Mouse (Mus musculus): ENCODE results near the gene Lrrn3.

DNA sequence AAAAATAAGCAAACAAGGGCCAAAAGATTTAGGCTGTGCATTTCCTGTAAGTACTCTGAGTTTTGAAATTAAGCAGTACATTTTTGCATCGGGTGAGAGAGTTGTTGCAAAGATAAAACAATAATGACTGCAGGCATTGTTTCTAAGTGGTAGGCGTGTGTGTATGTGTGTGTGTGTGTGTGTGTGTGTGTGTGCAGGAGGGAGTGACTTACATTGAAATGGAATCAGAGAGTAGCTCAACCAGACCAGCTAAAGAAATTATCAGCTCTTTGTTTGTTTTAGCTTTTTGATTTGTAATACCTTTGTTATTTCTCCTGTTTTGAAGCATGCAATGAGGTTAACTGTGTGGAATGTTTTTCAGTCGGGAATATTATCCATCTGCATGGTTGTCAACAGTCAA is 84.3 kb downstream of the Lrrn3 start:
- TF ChIP-seq HCFC1 (IDR thresholded peaks at IDR 0.05; ENCODE audit: borderline replicate concordance, insufficient read depth, low read length) (no peak), ZC3H11A (IDR thresholded peaks at IDR 0.05; ENCODE audit: borderline replicate concordance, low read depth, low read length) (no peak), CHD2 (IDR thresholded peaks at IDR 0.05; ENCODE audit: low read depth, low read length) (no peak), ZNF384 (IDR thresholded peaks at IDR 0.05; ENCODE audit: low read depth, low read length) (no peak), MAFK (IDR thresholded peaks at IDR 0.05; ENCODE audit: insufficient read depth, low read depth, low read length) (no peak)

Data from ES-E14 (cell line).